Mouse (Mus musculus) heart, adult 2 months (tissue): ENCODE measurements at regions not wholly inside any gene's neighbourhood (a gene's known extent, or its start where the extent isn't known, plus 50 kb on each side); places are given as distances from the start of the nearest gene placed in this dataset.

Experiments
- CTCF ChIP-seq: fragments of 200-600 bp; IDR thresholded peaks from 2 replicates; pipeline ENCODE4 v1.8.1; 2022; ENCODE audit warnings: antibody characterized with exemption, mild to moderate bottlenecking, moderate library complexity
- POLR2A ChIP-seq: fragments of 200-500 bp; IDR thresholded peaks from 2 replicates; pipeline ENCODE4 v1.6.1; 2011; ENCODE audit warnings: mild to moderate bottlenecking, low read depth, low read length, control low read depth; ENCODE audit not compliant: insufficient read depth

DNA sequence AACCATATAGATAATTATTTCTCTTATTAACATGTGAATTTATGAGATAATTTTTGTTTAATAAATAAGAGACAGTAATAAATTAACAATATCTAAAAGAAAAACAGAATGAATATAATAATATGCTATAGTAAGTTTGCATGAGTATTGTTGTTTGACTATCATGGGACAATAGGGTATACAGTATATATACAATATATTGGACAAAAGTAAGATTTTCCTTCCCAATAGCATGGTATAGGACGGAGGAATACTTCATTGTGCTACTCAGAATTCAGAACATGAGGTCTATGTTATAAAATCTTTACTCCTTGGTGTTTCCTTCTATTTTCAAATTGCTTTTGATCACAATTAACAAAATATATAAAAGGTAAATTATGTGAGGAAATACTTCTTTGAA is 771.0 kb upstream of the Pcdh20 start:
- TF ChIP-seq POLR2A (no peak), CTCF (no peak)
